Mouse (Mus musculus) embryo, embryonic 11 days (tissue): ENCODE results near the gene Tjp3.

Experiments
- DNase-seq: peaks from one replicate; pipeline ENCODE4 v3.0.0-alpha.2; 2015

Tjp3 gene

DNA sequence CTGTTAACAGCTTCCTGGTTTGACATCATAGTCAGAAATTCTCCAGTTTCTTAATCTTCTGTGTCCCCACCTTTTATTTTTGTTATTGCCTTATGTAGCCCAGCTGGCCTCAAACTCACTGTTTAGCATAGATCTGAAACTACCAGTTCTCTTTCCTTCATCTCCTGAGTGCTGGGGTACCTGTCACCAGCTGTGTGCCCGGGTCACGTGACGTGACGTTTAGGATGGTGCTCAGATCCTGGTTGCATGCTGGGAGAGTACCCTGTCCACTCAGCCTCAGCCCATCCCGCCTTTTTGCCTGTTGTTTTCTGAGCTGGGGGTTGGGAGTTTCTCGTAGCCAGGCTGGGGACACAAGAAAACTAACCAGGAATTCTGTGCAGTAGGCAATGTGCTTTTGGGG lies 5.9 kb upstream of the Tjp3 start:
- DNase-seq: no peak

DNA sequence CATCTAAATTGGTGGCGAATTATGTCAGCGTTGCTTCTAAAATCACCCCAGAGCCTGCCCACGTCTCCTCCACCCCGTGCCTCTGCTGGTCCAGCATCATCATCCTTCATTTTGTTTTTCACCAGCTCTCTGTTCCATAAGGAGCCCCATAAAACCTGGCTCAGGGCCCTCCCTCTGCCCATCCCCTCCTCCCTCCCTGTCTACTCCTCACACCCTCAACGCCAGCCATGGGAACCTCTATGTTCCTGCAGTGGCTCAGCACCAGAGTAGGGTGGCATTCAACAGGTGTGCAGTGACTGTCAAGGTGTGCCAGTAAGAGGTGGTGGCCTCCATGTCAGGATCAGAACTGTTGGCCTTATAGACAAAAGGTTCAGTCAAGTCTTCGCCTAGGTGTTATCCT lies 3.8 kb upstream of the Tjp3 start:
- no peak for DNase-seq

DNA sequence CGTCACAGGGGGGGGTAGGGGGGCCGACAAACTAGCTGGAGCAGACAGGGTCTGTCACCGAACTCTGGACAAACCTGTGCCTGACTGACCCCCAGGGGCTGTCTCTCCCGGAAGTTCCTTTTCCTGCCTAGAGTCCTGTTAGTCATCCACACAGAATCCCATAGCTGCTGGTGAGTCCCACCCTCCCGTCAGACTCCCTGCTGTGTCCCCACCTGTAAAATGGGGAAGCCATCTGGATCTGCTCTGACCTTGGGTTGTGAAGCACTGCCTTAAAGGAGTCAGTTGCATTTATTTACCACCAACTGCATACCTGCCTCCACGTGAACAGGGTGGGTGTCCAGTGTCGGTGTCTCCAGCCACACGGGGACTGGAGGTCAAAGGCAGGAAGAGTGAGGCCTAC lies 3.1 kb upstream of the Tjp3 start:
- no peak for DNase-seq

DNA sequence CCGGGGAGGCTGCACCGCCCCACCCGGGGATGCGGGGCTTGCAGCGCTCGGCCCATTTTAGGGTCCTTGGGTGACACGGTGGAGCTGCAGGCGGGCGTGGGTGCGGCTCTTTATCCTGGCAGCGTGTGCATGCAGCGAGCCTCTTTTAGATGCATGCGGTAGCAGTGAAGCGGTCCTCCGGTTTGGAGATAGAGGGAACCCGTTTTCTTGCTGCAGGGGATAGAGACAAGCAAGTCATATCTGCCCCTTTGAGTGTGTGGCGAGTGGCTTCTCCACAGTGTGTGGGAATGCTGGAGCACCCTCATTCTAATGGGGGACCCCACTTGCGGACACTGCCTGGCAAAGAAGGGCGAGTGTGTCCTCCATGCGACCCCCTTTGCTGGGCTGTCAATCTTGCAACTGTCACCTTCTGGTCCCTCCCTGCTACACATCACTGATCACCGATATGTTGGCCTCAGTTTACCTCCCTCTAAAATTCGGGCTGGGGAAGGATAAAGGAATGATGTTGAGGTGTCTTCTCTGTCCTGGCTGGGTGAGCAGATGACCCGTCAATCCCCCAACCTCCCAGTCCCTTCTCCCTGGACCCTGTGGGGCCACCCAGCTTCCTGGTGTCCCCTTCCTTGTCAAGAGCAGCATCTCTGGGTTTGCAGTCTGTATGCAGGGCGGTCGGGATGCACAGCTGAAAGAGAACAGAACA lies 2.1 kb upstream of the Tjp3 start:
- no peak for DNase-seq

DNA sequence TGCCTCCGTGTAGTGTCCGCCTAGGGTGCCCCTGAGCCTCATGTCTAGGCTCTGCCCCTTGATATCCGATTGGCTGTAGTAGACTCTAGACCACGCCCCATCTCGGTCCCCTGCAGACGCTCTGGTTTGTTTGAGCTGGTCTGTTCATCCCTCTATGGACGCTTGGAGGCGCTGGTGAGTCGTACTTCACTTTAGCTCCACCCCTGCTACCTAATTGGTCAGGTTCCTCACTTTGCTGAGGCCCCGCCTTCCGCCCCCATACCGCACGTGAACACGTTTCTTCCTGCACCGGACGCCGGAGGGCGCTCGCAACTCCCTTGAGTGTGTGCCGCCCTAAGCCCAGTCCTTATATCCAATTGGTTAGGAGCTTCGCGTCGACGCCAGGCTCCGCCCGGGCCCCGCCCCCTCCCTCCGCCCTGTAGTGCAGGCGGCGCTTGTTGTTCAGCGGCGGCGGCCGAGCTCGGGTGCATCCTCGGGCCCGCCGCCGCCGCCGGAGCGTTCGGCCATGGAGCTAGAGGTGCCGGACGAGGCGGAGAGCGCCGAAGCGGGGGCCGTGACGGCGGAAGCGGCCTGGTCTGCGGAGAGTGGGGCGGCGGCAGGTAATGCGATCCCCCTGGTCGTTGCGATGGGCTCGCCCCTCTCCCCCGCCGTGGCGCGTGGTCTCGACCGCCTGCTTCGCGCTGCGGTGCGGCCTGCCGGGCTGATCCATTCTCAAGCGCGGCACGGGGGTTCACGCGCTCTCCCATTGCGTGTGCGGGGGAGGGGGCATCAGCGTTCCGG lies 1.4 kb upstream of the Tjp3 start, which contains the start of gene Pip5k1c:
Pip5k1c (plus strand) TSS at position 410 of the 780 bp plus-strand sequence.
- peak; percentile 100 for DNase-seq

DNA sequence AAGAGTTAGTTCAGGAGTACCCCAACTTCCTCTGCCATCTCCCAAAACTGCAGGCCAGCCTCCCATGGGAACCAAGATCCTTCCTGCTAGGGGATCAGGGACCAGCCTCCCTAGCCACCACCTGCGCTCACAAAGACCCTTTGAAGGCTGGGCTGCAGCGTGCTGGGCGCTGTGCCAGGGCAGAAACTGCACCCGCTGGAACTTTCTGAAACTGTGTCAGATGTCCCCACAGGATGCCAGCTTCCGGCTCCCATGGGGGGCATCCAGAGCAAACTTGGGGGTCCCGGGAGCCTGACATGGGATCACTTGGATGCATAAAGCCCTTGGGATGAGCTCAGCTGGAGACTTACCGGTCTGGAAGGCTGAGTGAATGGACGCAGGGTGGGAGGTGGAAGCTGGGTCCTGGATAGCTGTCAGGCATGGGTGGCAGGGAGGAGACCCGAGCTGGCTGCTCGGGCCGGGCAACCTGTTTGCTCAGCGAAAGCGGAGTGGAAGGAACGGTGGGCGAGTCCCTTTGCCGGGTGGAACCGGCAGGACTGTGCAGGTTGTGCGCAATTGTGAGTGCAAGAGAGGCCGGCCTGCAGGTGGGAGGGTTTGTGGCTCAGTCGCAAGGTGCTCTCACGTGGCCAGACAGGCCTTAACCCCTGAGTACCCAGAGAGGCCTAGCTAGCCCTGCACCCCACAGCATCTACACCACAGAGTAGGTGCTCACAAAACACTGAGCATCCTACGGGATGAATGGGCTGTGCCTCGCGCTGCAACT lies 502 bp downstream of the Tjp3 start:
- no peak for DNase-seq

DNA sequence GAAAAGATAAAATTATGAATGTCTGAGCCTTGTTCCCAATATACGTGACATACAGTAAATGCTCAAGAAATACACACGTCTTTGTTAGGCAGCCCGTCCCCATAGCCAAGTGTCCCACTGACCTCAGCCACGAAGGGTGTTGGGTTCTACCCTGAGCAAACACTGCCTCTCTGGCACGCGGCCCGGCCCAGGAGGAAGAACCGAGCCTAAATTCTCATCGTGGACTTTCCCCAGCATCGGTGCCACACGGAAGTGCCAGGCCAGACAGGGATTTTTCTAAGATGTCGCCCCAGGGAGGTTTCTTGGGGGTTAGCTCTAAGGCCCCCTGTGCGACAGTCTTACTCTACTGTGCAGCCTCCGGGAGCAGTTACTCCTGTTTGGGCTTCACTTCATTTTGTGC lies 1.6 kb downstream of the Tjp3 start:
- DNase-seq: no peak

DNA sequence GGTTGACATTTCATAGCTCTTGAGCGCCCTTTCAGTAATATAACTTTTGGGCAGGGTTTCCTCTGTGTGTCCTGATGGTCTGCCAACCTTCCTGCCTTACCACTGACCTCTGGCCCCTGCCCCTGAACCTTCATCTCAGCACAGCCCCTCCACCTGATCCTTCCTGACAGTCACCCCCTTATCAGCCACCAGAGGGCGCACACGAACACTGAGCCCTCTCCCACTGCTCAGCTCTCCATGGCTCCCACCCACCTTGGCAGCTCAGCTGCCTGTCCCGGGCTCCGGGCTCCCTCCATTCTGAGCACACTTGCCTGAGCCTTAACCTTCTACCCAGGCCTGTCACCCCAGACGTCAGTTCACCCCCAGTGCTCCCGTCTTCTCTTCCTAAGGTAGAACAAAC lies 2.1 kb downstream of the Tjp3 start:
- DNase-seq: peak; percentile 77

DNA sequence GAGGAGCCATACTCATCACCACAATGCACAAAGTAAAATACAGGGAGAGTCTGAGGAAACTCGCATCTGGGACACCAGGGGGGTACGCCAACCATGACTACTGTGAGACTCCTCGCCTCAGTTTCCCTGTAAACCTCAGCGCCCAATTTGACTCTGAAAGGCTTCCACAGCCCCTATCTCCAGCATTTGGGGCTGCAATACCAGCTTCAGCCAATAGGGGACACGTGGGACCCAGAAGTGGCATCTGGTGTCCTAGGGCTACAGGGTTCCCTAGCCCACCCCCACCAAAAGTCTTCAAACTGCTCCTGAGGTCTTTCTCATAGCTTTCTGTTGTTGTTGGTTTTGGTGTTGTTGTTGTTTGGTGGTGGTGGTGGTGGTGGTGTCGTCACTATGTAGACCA lies 2.8 kb downstream of the Tjp3 start:
- DNase-seq: peak; percentile 50

DNA sequence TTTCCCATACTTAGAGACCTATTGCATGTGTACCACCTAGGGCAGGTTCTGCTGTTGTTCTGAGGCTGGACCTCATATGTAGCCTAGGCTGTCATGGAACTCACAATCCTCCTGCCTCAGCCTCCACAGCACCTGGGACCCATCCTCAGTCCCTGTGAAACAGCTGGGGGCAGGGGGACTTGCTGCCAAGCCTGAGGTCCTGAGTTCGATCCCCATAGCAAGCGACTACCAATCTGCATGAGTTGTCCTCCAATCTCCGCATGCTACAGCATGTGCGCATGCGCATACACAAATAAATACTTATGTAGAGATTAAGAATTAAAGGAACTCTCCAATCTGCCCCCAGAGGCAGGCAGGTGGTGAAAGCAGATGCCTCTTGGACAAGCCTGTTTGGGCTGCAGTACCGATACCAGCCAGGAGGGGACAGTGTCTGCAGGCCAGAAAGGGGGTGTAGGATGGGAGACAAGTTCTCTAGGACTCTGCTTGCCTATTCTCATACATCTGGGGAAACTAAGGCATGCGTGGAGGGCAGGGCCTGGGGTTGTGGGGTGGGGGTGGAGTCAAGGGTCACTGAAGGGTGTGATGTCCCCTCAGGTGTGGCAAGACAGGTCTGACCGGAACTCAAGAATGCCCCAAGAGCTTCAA lies 3.7 kb downstream of the Tjp3 start:
- peak; percentile 33 for DNase-seq

DNA sequence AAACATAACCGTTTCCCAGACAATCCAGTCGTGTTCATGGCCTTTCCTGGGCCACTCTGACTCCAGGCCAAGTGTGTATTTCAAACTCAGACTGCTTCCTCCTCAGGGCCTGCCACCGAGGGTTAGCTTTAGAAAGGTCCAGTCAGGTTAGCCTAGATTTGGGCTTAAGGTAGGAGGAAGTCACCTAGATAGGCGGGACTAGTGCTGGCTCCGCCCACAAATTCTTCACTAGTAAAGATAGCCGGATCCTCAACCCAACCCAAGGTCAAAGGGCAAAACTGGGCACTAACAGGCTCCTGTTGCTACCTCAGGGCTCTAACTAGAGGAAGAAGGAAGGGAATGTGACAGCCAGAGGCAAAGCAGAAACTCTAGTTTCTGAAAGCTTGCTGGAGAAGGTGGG lies 4.8 kb downstream of the Tjp3 start:
- DNase-seq: no peak

DNA sequence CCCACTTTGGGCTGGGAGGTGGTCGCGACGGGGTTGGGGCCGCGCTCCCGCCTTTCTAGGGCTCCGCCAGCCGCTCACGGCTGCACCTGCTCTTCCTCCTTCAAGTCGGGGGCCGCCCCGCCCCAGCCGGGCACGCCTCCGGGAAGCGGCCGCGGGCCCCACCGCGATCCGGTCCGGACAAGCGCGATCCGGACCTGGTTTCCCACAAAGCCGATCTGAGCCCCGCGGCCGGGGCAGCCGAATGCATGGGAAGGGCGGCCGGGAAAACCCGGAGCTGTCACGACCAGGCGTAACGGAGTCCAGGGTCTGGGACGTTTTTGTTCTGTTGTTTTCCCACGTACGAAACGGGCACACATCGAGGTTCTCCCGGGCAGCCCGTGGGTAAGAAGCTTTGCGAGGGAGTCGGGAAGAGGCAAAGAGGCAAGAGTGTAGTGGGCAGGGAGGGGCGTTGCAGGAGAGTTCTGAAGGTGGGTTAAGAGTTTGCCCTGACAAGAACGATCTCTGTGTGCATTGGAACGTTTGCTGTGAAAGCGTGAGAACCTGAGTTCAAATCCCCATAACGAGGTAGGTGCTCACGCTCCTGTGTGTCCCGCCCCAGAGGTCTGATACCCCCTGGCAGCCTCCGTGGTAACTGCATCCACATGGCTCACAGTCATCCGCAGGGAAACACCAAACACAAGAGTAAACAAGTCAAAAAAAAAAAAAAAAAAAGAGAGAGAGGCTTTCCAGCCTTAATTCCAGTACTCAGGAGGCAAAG lies 5.5 kb downstream of the Tjp3 start:
- DNase-seq: peak; percentile 96

DNA sequence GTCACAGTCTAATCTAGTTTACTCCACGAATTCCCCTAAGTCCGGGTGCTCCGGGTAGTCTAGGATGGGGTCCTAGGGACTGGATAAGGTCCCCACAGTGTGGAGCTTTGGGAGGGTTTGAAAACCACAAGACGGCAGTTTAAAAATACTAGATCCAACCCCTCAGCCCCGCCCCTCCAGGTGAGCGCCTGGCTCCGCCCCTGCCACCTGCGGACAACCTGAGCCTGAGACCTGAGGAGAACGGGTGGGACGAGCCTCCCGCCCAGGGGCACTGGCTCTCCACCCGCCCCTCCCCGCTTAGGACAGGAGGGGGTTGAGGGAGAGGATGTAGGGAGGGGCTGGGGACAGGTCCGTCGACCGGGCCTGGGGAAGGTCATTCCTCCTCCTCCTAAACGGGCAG lies 6.7 kb downstream of the Tjp3 start:
- no peak for DNase-seq

DNA sequence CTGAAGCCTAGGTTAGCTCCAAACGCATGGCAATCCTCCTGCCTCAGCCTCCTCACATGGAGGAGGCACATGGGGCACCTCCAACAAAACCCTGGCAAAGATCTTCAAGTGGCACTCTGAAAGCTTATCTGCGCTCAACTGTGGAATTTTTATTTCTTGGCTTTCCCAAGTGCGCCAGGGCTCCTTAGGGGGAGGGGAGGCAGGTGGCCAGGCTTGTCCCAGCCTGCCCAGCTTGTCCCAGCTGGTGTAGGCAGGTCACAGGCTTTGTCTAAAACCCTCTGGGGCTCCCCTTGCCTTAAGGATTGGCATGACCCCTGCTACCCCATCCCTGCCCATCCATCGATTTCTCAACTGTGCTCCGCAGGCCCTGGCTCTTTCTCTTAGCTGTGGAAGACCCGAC lies 7.2 kb downstream of the Tjp3 start:
- no peak for DNase-seq

DNA sequence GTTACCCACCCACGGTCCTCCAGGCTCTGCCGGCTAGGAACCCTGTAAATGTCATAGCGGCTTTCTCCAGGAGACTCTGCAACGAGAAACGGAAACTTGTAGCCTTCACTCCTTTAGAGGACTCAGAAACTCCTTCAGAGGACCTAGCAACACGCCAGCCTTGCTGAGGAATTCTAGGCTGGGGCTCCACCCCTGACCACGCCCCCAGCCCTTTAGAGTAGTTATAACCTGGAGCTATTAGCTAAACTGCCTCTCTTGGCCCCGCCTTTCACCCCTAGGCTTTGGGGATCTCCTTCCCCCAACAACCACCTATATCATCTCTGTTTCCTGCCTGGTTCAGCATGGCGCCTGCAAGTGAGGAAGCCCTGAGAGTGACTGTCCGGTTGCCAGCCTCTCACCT lies 11.9 kb downstream of the Tjp3 start:
- DNase-seq: peak; percentile 51

DNA sequence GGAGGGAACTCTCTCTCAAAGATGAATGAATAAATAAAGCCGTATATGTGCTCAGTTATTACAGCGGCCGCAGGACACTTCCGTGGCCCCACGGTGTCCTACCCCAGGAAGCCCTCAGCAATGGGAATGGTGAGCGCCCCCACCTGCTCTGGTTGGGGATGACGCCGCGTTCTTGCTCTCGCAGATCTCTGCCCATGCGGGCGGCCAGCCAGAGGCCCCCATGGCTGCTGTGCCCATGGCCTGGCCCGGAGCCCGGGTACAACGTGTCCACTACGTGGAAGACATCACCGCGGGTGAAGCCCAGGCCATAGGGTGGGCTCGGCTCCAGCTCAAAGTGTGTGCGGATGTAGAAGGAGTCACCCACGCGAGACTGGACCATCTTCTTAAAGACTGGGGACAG lies 13.7 kb downstream of the Tjp3 start:
- DNase-seq: no peak

DNA sequence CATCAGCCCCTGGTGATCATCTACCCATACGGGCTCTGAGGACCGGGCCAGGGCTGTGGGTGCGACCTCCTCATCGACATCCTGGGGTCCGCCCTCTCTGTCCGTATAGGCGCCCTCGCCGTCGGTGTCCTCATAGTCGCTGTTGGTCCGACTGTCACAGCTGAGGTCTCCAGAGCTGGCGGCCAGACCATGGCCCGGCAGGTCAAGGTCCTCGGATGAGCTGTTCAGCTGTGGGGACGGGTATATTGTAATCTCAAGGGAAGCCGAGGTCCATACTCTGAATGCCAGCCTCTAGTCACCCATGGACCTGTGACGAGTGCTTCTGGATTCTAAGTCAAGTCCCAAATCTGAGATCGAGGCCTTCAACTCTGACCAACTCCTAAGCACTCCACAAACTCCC lies 17.5 kb downstream of the Tjp3 start:
- DNase-seq: no peak

DNA sequence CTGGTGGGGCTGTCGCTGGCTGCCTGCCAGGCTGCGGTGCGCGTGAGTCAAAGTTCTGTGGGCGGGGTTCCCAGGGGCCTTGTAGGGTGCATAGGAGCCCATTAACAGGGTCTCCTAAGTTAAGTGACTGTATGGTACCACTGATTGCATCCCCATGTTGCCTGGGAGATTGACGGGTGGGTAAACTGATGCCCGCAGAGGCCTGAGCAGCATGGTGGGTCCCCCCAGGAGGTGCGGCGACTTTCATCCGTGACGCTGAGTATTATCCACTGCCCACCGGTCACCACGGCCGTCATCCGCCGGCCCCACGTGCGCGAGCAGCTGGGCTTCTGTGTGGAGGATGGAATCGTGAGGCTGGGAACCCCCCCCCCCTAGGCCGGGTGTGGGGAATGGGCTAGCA lies 19.0 kb downstream of the Tjp3 start:
- DNase-seq: no peak

DNA sequence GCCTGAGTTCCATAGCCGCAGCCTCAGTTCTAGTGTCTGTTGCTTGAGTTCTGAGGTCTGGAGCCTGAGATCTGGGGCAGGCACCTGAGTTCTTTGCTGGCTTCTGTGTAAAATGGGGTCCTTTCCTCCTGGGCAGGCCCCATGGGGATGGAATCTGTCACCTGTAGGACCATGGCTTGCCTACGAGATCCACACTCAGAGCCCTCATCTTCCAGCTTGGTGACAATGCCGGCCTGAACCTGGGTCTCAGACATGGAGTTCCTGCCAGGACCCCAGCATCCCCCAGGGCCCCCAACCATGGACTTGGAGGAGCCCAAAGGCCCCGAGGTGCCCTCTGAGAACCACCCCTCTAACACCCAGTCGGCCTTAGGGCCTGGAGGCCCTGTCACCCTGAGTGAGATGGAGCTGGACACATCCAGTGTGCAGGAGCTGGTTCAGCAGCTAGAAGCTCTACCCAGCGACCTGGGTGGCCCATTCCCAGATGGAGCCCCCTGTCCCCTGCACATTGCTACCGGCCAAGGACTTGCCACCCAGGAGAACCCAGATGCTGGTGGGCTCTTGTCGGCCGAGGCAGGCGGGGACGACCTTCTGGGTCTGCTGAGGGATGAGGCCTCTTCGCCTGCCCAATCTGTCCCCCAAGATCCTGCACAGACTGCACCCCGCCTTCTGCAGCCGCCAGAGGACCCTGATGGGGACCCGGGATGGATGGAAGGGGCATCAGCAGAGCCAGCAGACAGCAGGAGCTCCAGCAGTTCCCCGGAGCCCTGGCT lies 22.6 kb downstream of the Tjp3 start:
- no peak for DNase-seq

DNA sequence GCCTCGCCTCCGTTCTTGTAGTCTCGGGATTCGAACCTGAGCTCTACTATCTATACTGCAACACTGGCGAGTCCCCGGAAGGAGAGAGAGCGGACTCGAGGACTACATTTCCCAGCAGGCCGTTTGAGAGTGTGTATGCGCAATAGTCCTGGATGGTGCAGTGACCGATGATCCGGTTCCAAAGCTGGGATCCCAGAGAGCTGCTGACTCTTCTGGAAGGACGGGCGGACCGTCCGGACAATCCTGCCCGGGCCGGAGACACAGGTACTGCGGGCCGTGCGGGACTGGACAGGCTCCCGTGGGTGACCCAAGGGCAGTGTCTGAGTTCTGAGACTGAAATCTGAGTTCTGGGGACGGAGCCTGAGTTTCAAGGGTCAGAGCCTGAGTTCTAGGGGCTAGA lies 23.3 kb downstream of the Tjp3 start:
- peak; percentile 92 for DNase-seq

DNA sequence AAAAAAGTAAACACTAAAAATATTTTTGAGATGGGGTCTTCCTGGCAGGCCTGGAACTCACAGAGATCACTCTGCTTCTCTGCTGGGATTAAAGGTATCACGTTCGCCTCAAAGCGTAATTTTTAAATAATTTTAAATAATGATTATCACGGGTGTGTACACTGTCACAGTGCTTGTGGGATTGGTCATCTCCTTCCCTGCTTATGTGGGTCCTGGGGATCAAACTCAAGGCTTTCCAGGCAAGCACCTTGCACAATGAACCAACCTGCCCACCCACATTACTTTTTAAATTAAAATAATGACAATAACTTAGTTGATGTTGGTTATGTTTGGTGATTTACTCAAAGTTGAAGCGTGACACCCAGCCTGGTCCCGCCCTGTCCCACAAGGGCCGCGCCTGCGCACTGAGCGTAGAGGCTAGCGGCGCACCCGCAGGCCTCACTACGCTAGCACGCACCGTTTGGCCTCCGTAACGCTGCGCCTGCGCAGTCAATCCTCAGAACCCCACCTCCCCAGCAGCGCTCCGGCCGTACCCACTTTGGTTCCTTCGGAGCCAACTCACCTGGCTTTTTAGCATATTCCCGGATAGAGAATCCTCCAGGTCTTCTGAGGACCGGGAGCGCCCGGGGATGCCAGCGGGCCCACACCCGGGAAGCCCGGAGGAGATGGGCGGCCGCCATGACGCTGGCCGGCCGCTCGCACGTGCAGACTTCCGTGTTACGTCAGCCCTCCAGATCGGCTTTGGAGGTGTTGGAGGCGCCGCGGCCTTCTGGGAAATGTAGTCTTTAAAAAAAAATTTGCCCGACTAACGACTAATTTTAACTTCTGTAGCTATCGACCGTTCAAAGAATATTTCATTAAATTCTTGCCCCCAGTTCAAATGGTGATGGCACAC lies 24.9 kb downstream of the Tjp3 start, which contains the start of the genes Mrpl54 and Apba3:
Mrpl54 (minus strand) TSS at position 724 of the 895 bp plus-strand sequence.
Apba3 (plus strand) TSS at position 750 of the 895 bp plus-strand sequence.
- DNase-seq: peak; percentile 100
